Mouse (Mus musculus): Measurements from ENCODE around the gene Hnrnpa1.
A peak's percentile ranks its signal among the peaks of the same experiment; 100 is the strongest.

The Hnrnpa1 gene

DNA sequence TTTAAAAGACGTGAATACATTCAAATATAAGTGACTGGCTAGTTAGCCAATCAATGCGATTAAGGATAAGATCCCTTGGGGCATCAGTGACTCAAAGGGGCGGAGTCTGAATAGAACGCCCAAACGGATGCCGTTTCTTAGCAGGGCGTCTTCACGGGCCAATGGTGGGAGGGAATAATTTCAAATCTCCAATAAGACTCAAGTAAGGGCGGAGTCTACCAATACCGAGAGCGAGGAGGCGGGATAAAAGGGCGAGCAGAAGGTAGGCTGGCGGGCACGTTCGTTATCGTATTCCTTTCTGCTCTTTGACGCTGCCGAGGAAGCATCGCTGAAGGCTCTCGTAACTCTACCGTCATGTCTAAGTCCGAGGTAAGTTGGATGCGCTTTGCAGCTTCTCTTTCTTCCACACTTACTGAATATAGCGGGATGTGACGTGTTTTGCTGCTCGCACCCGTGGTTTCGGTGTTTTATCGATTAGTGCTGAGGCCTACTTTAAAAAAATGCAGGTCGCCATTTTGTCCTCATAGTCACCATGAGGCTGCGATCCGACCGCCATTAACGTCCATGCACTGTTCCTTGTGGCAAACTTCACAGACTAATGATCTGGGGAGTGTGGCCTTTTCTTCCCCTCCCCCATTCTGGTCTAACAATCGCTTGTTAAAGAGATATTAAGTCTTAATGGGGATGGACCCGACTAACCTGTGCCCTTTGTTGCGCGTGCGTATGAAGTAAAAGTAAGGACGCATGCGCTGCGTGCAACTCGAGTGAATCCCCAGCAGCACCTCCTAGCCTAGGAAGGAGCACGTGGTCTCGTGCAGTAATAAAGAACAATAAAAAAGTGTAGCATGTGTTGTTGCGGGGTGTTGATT, at the start of gene Hnrnpa1:
Gene Hnrnpa1, plus strand, starts transcription at position 273 of the 869 bp plus-strand sequence.
- DNase-seq (ENCODE audit: low spot score in 2 of 2): peak; percentile 80 to 85

GRCm38 (mm10) chr15:103190531-103191462, 49.4 kb upstream of the Hnrnpa1 start:
- DNase-seq (ENCODE audit: low spot score in 2 of 2): no peak

GRCm38 (mm10) chr15:103193606-103194005, 46.6 kb upstream of the Hnrnpa1 start:
- no peak for DNase-seq (ENCODE audit: low spot score in 2 of 2)

DNA sequence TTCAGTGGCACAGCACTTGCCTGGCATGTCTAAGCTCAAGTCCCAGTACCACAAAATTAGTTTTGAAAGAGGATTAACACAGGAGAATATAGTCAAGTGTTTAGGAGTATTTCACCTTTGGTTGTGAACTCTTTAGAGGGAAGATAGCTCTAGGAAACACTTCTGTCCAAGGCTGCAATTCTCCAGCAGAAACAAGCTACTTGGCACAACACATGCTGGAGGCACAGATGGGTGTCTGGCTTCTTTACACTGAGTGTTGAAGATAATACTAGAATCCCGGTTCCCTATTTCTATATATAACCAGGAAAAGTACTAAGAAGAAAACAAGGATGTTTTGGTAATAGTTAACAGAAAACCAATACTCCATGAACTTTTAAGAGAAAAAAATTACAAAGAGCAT, 43.4 kb upstream of the Hnrnpa1 start:
- no peak for DNase-seq (ENCODE audit: low spot score in 2 of 2)

DNA sequence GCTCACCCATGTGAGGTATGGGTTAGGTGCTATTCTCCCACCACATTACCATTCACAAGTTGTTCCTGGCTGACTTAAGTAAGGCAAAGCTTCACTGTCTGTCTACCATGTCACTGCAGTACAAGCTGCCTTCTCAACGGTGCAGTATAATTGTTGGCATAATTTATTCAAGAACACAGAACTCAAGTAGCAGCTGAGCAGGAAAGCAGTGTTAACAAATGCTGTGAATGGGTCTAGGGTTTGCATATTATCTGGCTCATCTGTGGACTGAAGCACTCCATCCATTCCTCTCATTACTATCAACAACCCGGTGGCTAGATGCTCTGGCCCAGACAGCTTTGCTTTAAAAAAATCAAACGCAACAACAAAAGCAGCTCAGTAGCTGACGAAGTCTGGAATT, 42.4 kb upstream of the Hnrnpa1 start:
- DNase-seq (ENCODE audit: low spot score in 2 of 2): no peak

- no peak for DNase-seq (ENCODE audit: low spot score in 2 of 2)
Observed at GRCm38 (mm10) chr15:103202088-103202793, 38.0 kb upstream of the Hnrnpa1 start.

DNA sequence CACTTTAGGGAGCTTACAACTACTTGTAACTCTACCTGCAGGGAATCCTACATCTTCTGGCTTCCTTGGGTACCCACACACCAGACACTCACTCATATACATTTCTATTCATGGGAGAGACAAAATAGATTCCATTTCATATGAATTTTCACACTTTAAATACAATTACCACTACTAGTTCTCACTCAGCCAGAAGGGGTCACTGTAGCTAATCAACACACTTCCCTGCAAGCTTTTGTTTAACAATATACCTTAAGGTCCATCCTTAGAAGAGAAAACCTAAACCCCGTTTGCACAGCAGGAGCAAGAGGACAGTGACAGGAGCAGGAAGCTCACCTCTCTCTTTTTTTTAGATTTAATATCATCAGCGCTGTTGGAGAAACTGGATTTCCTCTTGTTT, 35.1 kb upstream of the Hnrnpa1 start:
- no peak for DNase-seq (ENCODE audit: low spot score in 2 of 2)

GRCm38 (mm10) chr15:103214149-103214548, 26.1 kb upstream of the Hnrnpa1 start:
- DNase-seq (ENCODE audit: low spot score in 2 of 2): no peak

- peak; percentile 37 to 61 for DNase-seq (ENCODE audit: low spot score in 2 of 2)
Observed at GRCm38 (mm10) chr15:103214971-103215907, 25.0 kb upstream of the Hnrnpa1 start.

DNA sequence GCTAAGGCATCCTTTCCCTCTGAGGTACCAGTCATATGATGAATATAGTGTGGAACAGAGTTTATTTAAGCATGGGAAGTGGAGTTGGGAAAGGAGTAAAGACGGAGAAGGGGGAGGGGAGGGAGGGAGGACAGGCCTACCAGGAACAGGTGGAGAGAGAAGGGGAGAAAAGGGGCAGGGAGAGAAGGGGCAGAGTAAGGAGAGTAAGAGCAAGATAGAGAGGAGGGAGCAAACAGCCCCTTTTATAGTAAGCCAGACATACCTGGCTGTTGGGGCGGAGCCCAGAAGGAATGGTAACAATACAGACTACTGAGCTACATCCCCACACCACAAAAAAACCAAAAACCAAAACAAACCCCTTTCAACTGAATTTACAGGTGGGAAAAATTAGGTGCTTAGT, 24.2 kb upstream of the Hnrnpa1 start:
- DNase-seq (ENCODE audit: low spot score in 2 of 2): no peak

DNA sequence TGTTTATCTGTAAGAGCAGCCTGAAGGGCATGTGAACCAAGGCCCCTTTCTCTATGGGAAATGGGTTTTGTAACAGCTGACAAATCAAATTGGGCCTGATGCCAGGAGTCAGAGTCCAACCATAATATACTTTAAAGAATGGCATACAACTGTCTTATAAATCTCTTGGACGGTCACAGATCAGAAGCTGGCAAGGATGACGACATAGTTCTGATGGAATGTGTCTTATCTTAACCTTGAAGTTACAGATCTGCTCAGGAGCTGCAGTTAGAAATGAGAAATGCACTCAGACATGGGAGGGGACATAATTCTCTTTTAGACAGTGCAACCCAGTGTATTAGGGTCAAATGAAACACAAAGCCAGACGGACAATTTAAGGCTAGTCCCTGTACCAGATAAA, 19.4 kb upstream of the Hnrnpa1 start:
- no peak for DNase-seq (ENCODE audit: low spot score in 2 of 2)

- no peak for DNase-seq (ENCODE audit: low spot score in 2 of 2)
Observed at GRCm38 (mm10) chr15:103221386-103221785, 18.8 kb upstream of the Hnrnpa1 start.

DNA sequence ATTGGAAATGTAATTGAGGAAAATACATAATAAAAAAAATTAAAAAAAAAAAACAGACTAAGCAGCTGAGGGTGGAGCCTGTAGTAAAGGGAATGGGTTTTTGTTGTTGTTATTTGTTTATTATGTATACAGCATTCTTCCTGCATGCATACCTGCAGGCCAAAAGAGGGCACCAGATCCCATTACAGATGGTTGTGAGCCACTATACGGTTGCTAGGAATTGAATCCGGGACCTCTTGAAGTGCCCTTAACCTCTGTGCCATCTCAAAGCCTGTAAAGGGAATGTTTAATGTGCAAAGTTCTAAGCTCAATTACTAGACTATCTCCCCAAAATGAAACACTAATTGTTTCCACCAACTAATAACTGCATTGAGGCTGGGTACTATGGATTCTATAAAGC, 16.1 kb upstream of the Hnrnpa1 start:
- DNase-seq (ENCODE audit: low spot score in 2 of 2): no peak

- DNase-seq (ENCODE audit: low spot score in 2 of 2): no peak
Observed at GRCm38 (mm10) chr15:103227022-103227421, 13.2 kb upstream of the Hnrnpa1 start.

DNA sequence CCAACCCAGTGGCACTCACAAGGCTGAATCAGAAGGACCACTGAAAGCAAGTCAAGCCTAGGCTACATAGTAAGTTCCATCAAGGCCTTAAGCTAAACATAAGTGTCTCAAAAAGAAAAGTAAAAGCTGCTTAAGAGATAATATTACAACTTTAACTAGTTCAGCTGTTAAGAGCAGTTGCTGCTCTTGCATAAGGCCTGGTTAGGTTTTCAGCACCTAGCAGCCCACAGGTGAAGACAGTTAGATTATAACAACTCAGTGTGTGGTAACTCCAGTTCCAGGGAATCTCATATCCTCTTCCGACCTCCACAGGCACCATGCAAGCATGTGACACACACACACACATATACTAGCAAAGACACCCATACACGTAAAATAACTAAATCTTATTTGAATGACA, 12.7 kb upstream of the Hnrnpa1 start:
- no peak for DNase-seq (ENCODE audit: low spot score in 2 of 2)

DNA sequence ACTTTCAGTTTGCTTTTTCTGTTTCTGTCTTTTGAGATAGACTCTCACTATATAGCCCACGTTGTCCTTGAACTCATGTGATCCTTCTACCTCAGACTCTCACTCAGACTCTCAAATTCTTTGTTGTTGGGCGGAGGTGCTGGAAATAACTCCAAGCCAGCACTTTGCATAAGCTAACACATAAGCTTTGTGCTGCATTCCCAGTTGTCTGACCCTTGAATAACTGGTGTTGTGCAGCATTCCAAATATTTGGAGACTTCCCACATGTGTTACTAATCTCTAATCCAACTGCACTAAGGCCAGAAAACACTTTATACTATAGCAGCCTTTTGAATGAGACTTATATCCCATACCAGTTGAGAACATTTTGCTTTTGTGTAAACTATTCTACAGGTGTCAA, 11.3 kb upstream of the Hnrnpa1 start:
- no peak for DNase-seq (ENCODE audit: low spot score in 2 of 2)

DNA sequence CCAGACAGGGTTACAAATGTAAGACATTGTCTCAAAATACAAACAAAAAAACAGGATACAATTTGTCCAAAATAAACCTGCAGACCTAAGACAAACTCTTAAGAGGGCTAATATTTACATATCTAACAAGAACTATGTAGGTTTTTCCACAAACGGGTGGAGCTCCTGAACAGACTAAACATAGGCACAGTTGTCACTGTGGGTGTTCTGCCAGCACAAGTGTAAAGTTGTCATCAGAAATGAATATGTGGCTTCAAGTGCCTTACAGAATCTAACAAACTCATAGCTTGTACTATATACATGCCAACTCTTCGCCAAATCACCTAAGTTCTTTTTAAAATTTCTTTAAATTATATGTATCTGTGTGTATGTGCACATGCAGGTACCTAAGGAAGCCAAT, 7.1 kb upstream of the Hnrnpa1 start:
- DNase-seq (ENCODE audit: low spot score in 2 of 2): no peak

DNA sequence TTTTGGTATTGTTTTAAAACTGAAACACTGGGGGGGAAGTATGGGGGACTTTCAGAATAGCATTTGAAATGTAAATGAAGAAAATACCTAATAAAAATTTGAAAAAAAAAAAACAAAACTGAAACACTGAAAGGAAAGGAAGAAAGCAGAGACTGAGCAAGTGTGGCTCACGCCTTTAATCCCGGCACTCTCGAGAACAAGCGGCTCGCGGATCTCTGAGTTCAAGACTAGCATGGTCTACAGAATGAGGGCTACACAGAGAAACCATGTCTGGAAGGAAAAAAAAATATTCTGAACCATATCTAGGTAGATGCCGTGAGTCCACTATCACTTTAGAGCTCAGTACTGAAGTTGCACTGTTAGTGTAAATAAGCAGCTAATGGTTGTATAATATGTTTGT, 2.9 kb upstream of the Hnrnpa1 start:
- DNase-seq (ENCODE audit: low spot score in 2 of 2): no peak

GRCm38 (mm10) chr15:103239130-103239684, 1.0 kb upstream of the Hnrnpa1 start:
- peak; percentile 82 to 87 for DNase-seq (ENCODE audit: low spot score in 2 of 2)

DNA sequence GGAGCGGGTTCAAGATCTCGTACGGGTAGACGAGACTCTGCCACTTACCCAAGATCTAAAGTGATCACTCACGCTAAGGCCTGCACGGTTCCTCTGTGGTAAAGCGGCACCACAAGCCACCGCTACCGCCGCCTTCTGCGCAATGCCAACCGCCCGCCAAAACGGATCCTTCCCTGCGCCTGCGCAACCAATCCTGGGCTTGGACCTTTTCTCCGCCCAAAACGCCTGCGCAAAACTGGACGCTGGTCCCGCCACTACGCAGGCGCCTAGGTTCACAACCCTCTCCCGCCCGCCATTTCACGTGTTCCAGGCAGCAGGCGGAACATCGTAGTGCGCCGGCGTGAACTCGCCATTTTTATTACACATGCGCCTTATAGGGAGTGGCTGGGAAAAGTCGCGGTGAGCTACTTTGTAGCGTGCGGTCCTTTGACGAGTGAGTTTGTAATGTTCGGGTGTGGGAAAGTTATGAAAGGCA, 510 bp upstream of the Hnrnpa1 start, which contains the start of gene Cbx5:
Gene Cbx5, minus strand, starts transcription at position 132 of the 475 bp plus-strand sequence.
- peak; percentile 86 to 89 for DNase-seq (ENCODE audit: low spot score in 2 of 2)

Measured in spleen, postnatal 14 days (tissue).